Mouse (Mus musculus) right cerebral cortex, postnatal 14 days (tissue): ENCODE results near the gene Klhl29.

Experiments used
- DNase-seq: peaks from one replicate; pipeline ENCODE4 v3.0.0; 2022

Klhl29 gene

GRCm38 (mm10) chr12:5292316-5292715, 83.2 kb downstream of the Klhl29 start:
- no peak for DNase-seq

GRCm38 (mm10) chr12:5285579-5285978, 89.9 kb downstream of the Klhl29 start:
- DNase-seq, result no peak

- no peak for DNase-seq
Observed at GRCm38 (mm10) chr12:5284961-5285360, 90.5 kb downstream of the Klhl29 start.

GRCm38 (mm10) chr12:5283654-5284053, 91.8 kb downstream of the Klhl29 start:
- no peak for DNase-seq

- DNase-seq, result no peak
Observed at GRCm38 (mm10) chr12:5282611-5283010, 92.9 kb downstream of the Klhl29 start.

GRCm38 (mm10) chr12:5279873-5280272, 95.6 kb downstream of the Klhl29 start:
- DNase-seq, result no peak

GRCm38 (mm10) chr12:5277028-5277427, 98.5 kb downstream of the Klhl29 start:
- DNase-seq, result no peak

GRCm38 (mm10) chr12:5275507-5275936, 100.0 kb downstream of the Klhl29 start:
- DNase-seq, result no peak

GRCm38 (mm10) chr12:5274519-5274944, 101.0 kb downstream of the Klhl29 start:
- DNase-seq, result no peak

- DNase-seq, result no peak
Observed at GRCm38 (mm10) chr12:5273316-5274047, 102.0 kb downstream of the Klhl29 start.

- DNase-seq, result no peak
Observed at GRCm38 (mm10) chr12:5270527-5270926, 105.0 kb downstream of the Klhl29 start.

- DNase-seq, result no peak
Observed at GRCm38 (mm10) chr12:5269936-5270335, 105.5 kb downstream of the Klhl29 start.

- DNase-seq, result no peak
Observed at GRCm38 (mm10) chr12:5269061-5269460, 106.4 kb downstream of the Klhl29 start.

GRCm38 (mm10) chr12:5268188-5268612, 107.3 kb downstream of the Klhl29 start:
- peak; percentile 57 for DNase-seq

- DNase-seq, result no peak
Observed at GRCm38 (mm10) chr12:5267271-5268187, 108.0 kb downstream of the Klhl29 start.

GRCm38 (mm10) chr12:5266773-5267172, 108.7 kb downstream of the Klhl29 start:
- no peak for DNase-seq

GRCm38 (mm10) chr12:5261476-5261875, 114.0 kb downstream of the Klhl29 start:
- DNase-seq, result no peak

- no peak for DNase-seq
Observed at GRCm38 (mm10) chr12:5258779-5259178, 116.7 kb downstream of the Klhl29 start.

GRCm38 (mm10) chr12:5257174-5257573, 118.3 kb downstream of the Klhl29 start:
- no peak for DNase-seq

GRCm38 (mm10) chr12:5255079-5255478, 120.4 kb downstream of the Klhl29 start:
- DNase-seq, result no peak

GRCm38 (mm10) chr12:5254246-5254982, 121.1 kb downstream of the Klhl29 start:
- no peak for DNase-seq

GRCm38 (mm10) chr12:5253289-5254005, 122.0 kb downstream of the Klhl29 start:
- no peak for DNase-seq
